Mouse (Mus musculus) heart, adult 8-10 months (tissue): ENCODE results near the gene Cbx1. TPM values are rescaled to one million over a fixed set of nuclear protein-coding genes. Genes with fewer than 3 reads are reported as not detected.
"Not testable (repeated sequence)": the region's sequence is repeated elsewhere in the genome, so short reads cannot be mapped to it uniquely, and the experiment has no call there.

Experiments used
- DNase-seq: peaks from one replicate; pipeline ENCODE4 v3.0.0; 2022; ENCODE audit warnings: low spot score
- microRNA-seq: library from miRNA; unstranded; fragments of <30 nt; microRNA quantifications from one replicate; pipeline ENCODE4 v1.2.0, GENCODE M21; 2022
- total RNA-seq, 4 experiments: library from RNA; stranded (reverse); gene quantifications; 2 replicates each; pipeline ENCODE4 v1.2.4; 2022

Gene Cbx1
- total RNA-seq, 4 experiments from 2014 or later: 30.9 to 33.4 (median 32.4) TPM

DNA sequence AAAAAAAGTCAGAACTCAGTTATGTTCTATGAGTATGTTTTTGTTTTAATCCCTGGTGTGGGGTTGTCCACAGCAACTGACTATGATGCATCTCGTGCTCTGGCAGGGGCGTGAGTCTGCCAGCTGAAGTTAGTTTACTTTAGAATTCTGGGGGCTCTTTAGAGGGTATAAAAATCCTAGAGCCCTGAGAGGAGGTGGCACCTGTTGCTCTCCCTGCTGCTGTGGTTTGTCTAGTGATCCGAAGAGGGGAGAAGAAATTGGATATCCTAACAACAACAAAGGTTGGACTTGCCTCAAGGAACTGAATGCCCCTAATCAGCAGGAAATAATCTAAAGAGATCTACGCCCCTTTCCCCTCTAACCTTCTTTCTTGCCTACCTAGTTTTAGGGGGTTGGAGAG, 49.4 kb downstream of the Cbx1 start:
- no peak for DNase-seq

DNA sequence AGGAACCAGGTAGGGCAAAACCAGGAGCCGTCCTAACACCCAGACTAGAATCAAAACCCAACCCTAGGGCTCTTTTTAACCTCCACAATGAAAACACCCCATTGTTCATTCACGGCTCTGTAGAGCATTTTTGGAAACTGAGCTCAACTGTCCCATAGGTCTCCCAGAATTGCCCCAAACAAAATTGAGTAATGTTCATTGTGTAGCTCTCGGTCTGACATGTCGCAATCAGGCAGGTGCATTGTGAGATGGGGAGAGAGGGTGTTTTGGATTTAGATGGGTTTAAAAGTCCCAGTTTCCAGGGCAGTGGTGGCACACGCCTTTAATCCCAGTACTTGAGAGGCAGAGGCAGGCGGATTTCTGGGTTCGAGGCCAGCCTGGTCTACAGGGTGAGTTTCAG, 50.5 kb downstream of the Cbx1 start:
- no peak for DNase-seq

DNA sequence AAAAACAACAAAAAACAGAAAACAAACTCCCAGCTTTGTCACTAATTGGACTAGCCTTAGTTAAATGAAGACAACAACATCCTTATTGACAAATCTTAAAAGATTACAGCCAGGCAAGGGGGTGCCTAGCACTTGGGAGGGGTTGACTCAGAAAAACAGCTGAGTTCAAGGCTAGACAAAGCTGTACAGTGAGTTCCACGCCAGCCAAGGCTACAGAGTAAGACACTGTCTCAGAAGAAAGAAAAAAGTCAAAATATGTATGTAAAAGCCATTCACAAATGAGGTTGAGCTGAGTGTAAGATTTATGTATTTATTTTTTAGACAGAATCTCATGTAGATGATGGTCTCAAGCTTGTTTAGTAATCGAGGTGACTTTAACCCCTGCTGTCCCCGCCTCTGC, 51.0 kb downstream of the Cbx1 start:
- no peak for DNase-seq

DNA sequence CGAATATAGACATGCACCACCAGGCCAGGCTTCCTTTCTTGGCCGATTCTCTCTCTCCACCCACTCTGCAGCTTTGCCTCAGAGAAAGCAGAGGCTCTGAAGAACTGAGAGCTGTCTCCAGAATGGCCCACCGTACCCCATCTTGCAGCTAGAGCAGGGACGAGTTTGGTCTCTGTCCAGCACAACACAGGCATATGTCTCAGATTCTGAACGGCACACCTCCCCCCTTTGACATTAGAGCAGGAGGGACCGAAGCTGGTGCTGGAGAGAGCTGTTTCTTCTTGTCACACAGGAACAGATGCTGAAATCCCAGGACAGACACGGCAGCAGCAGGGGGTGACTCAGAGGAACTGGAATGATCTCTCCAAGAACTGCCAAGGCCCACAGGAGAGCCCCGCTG, 51.4 kb downstream of the Cbx1 start:
- DNase-seq: no peak

DNA sequence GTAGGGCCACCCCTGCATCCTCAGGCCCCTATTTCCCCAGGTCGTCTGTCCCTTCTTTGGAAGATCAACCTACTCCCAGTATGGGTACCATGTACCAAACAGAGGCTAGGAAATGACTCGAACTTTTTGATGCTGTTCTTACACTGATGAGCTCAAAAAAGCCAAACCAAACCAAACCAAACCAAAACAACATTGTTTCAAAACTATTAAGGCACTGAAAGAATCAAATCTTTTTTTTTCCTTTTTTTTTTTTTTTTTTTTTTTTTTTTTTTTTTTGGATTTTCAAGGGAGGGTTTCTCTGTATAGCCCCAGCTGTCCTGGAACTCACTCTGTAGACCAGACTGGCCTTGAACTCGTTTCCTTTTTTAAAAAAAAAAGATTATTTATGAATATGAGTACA, 54.7 kb downstream of the Cbx1 start:
- no peak for DNase-seq

DNA sequence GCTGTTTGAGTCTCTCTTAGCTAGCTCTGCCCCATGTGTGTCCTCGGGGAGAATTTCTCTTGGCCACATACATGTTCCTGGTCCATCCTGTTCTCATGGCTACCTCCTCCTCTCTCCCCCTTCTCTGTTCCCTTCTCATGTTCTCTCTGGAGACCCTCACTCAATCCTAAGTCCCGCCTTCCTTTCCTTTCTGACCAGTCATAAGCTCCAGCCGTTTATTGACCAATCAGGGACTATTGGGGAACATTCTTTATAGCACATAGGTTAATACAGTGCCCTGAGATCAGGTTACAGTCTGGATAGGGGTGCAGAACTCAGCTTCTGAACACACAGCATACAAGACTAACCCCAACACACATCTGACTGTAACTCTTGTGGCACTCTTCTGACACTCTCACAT, 58.3 kb downstream of the Cbx1 start:
- DNase-seq: no peak

DNA sequence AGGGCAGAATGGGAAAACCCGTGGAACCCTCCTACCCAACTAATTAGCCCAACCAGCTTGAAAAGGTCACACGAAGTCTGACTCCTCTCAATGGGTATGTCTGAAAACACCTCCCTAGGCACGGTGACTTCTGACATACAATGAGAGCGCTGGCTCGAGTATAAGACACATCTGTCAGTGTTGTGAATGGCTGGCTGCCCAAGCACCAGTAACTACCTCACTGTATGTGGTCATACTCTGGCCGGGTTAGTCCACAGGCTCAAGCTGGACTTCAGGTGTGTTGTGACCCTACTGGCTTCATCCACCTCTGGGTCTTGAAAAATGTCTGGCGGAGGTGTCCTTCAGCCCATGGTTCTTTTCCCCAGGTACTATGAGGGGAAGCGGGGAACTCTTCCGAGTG, 59.8 kb downstream of the Cbx1 start:
- DNase-seq: no peak

DNA sequence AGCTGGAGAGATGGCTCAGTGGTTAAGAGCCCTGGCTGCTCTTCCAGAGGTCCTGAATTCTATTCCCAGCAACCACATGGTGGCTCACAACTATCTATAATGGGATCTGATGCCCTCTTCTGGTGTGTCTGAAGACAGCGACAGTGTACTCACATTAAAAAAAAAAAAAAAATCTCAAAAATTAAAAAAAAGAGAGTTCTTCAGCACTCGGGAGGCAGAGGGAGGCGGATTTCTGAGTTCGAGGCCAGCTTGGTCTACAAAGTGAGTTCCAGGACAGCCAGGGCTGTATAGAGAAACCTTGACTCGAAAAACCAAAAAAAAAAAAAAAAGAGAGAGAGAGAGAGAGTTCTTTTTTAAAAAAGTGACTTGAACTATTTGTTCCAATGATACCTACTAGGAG, 60.2 kb downstream of the Cbx1 start:
- DNase-seq: not testable (repeated sequence)

DNA sequence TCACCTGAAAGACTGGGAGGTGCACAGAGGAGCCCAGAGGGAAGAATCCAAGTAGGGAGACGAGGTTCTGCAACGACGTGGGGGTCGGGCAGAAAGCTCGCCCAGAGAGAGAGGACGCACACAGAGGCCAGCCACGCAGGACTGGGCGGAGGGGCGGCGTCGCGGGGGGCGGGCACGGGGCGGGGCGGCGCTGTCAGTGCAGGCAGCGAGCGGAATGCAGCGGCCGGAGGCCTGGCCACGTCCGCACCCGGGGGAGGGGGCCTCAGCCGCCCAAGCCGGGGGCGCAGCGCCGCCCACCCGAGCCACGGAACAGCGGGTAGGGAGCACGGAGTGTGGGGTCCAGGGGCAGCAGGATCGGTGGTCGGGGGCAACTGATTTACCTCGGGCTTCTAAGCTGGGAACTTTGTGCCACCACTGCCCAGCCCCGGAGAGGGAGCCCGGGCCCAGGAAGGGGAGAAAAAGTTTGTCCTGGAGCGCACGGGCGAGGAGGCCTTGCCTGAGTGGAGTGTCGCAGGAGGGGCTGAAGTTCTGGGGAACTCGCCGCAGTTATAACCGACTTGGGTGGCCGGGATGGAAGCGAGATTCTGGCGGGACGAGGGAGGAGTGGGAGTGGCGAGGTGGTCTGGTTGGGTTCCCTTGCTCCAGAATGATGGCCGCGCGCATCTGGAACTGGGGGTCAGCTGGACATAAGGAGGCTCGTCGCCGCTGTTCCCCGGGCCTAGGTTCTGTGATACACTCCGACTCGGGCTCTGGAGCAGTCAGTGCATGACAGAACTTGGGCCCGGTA, 60.9 kb downstream of the Cbx1 start, which contains the start of gene Copz2:
Gene Copz2 (plus strand): TSS at position 190 of the 787 bp plus-strand sequence.
- DNase-seq: no peak

DNA sequence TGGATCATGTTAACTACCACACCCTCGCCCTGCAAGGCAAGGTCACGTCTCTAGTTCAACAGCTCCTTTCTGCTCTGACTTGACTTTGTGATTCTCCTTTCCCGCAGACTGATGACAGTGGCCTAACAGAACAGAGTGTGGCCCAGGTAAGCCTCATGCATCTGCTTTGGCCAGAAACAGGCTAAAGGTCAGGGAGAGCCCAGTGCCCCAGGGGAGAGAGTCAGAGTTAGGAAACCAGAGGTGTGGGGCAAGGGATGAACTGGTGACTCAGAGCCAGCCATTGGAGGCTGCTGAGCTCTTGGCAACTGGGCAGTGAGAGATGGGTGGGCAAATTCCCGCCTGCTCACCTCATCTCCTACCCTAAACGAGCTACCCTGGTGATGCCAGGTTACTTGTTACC, 68.5 kb downstream of the Cbx1 start:
- no peak for DNase-seq

Small RNAs within 50 kb of the gene (microRNA-seq; reads per million reads assigned to microRNA genes)
- 149 reads per million, percentile 64 among the genes with 10 or more reads in this experiment for gene Mir152

Other genes starting within 250 kb of the Cbx1 start
- gene Snx11, start 11.6 kb upstream of the Cbx1 start, total RNA-seq: 10 to 100 TPM; 11.6 to 14.5 (median 12.9) TPM
- gene Nfe2l1, start 40.8 kb downstream of the Cbx1 start, total RNA-seq: 100 to 1,000 TPM; 462 to 530 (median 477) TPM
- 10 to 100 TPM; 36.0 to 43.5 (median 41.1) TPM for gene Copz2, start 60.7 kb downstream of the Cbx1 start, total RNA-seq
- gene Cdk5rap3, start 127.4 kb downstream of the Cbx1 start, total RNA-seq: 10 to 100 TPM; 20.4 to 25.7 (median 22.7) TPM
- 1 to 10 TPM; 1.1 to 1.7 (median 1.5) TPM for gene Prr15l, start 139.0 kb downstream of the Cbx1 start, total RNA-seq
- gene Pnpo, start 154.9 kb downstream of the Cbx1 start, total RNA-seq: 10 to 100 TPM; 14.9 to 16.6 (median 16.1) TPM
- gene Sp2, start 193.8 kb downstream of the Cbx1 start, total RNA-seq: 10 to 100 TPM in 2 of 4 experiments, 1 to 10 TPM in 2; 7.8 to 13.7 (median 11.0) TPM
- under 1 TPM in 3 of 4 experiments, not detected in 1; 0.08 to 0.28 (median 0.23) TPM for gene Sp6, start 224.3 kb downstream of the Cbx1 start, total RNA-seq
- 10 to 100 TPM; 13.6 to 18.0 (median 15.4) TPM for gene Scrn2, start 240.8 kb downstream of the Cbx1 start, total RNA-seq